Mouse (Mus musculus) heart, postnatal 0 days (tissue): ENCODE results near the gene Icam4.

ENCODE experiments used
- CTCF ChIP-seq: IDR thresholded peaks from 2 replicates; pipeline ENCODE4 v1.5.1; 2016; ENCODE audit warnings: antibody characterized with exemption, control low read depth, low read depth
- EP300 ChIP-seq: IDR thresholded peaks from 2 replicates; pipeline ENCODE4 v1.6.1; 2016; ENCODE audit warnings: antibody characterized with exemption, low read depth

- TF ChIP-seq CTCF (no peak), EP300 (0 out of 2 replicates have a peak, but pooled peaks have one; percentile 45)
Measured at GRCm38 (mm10) chr9:21011846-21012312, 17.3 kb upstream of the Icam4 start.
